Mouse (Mus musculus) lung, adult 2 months (tissue): Measurements from ENCODE around the gene Padi6.

Experiments used
- CTCF ChIP-seq: fragments of 200-500 bp; IDR thresholded peaks from 2 replicates; pipeline ENCODE4 v1.5.1; 2011; ENCODE audit warnings: mild to moderate bottlenecking, low read length, control low read depth; ENCODE audit not compliant: insufficient read depth
- POLR2A ChIP-seq: fragments of 200-500 bp; IDR thresholded peaks from 2 replicates; pipeline ENCODE4 v1.6.1; 2011; ENCODE audit warnings: low read depth, mild to moderate bottlenecking, control low read depth, low read length, borderline replicate concordance; ENCODE audit errors: extremely low read depth

GRCm38 (mm10) chr4:140774025-140774800 lies 31.8 kb upstream of the Padi6 start, which contains the start of gene Padi4:
- no peak for TF ChIP-seq CTCF
- no peak for TF ChIP-seq POLR2A
